Mouse (Mus musculus): ENCODE measurements around the gene Heca.

DNA sequence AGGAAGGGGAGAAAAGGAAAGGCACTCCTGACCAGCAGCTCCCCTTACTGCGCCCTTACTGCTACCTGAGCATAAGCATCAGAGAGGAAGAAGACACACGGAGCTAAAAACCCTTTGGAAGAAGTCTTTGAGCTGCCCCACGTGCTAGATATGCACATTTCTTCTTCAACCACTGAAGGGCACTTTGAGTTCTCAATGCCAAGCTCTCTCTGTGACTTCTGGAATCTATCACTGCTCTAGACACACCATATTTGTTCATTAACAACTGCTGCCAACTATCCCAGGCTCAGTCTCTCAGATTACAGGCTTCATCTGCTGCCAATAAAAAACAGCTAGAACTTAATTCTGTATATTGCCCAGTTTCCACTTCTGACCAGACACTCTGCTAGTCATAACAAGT lies 15.7 kb downstream of the Heca start:
- TF ChIP-seq GATA1 (IDR thresholded peaks at IDR 0.05; ENCODE audit: low read length), result no peak
- TF ChIP-seq TAL1 (IDR thresholded peaks at IDR 0.05; ENCODE audit: low read length), result no peak

All from erythroblast, embryonic 14.5 days (primary cell).